Mouse (Mus musculus) ES-E14 (cell line): ENCODE results near the gene Capzb.

ENCODE experiments used
- HCFC1 ChIP-seq: IDR thresholded peaks from 2 replicates; pipeline ENCODE4 v1.6.1; 2012; ENCODE audit warnings: low read length, inconsistent platforms, borderline replicate concordance; ENCODE audit not compliant: insufficient read depth
- ZNF384 ChIP-seq: IDR thresholded peaks from 2 replicates; pipeline ENCODE4 v1.6.1; 2012; ENCODE audit warnings: low read depth, low read length, inconsistent platforms

DNA sequence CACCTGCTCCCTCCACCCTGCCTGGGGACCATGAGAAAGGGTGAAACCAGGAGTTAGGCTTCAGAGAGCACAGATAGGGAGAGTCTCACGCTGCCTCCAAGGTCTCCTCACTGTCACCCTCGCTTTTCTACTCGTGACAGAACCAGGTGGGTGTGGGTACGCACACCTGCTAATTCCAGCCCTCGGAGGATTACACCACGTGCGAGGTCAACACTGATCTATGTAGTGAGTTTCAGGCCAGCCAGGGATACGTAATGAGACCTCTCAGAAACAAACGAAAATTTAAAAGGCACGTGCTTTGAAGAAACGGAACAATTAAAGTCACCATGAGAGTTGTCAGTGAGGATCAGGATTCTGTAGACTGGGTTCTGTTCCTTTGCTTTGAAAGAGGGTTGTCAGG, 125.8 kb downstream of the Capzb start:
- TF ChIP-seq ZNF384, result no peak
- no peak for TF ChIP-seq HCFC1
